Mouse (Mus musculus) embryonic fibroblast, embryonic 13.5 days (primary cell): ENCODE measurements at regions not wholly inside any gene's neighbourhood (a gene's known extent, or its start where the extent isn't known, plus 50 kb on each side); places are given as distances from the start of the nearest gene placed in this dataset.

Experiments used
- CTCF ChIP-seq: IDR thresholded peaks from 2 replicates; pipeline ENCODE4 v1.5.1; 2011; ENCODE audit warnings: mild to moderate bottlenecking, control low read depth, low read length, moderate library complexity, borderline replicate concordance; ENCODE audit not compliant: insufficient read depth
- POLR2A ChIP-seq: IDR thresholded peaks from 2 replicates; pipeline ENCODE4 v1.6.1; 2011; ENCODE audit warnings: low read depth, mild to moderate bottlenecking, control low read depth, low read length, moderate library complexity

DNA sequence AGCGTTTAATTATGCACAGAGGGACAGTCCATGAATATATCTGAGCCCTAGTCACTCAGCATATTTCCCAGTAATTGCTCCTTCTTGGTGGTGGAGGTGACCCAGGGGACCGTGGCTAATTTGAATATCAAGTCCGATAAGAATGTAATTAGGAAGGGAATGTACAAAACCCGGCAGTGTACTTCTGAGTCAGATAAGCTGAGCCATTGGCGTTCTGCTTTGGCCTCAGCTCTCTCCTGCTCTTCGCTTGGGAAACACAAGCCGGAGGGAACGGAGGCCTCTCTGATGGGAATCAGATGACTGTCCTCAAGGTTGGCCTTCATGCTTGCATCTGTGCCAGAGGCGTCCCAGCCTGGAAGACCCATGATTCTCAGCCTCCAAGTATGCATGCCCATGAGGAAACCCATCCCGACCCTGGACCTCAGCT lies 54.8 kb upstream of the Gm11733 start:
- TF ChIP-seq POLR2A, result no peak
- TF ChIP-seq CTCF, result no peak
